Mouse (Mus musculus) brain, embryonic 14.5 days (tissue): ENCODE measurements at regions not wholly inside any gene's neighbourhood (a gene's known extent, or its start where the extent isn't known, plus 50 kb on each side); places are given as distances from the start of the nearest gene placed in this dataset.
A peak's percentile ranks its signal among the peaks of the same experiment; 100 is the strongest.

Source experiments
- DNase-seq: peaks from one replicate; pipeline ENCODE4 v3.0.0-alpha.2; 2011; ENCODE audit warnings: low read depth
- CTCF ChIP-seq: fragments of 200-500 bp; IDR thresholded peaks from 2 replicates; pipeline ENCODE4 v1.5.1; 2012; ENCODE audit warnings: inconsistent platforms, mild to moderate bottlenecking, moderate library complexity, borderline replicate concordance; ENCODE audit not compliant: insufficient read depth, insufficient read length; ENCODE audit errors: extremely low read depth
- POLR2A ChIP-seq: fragments of 200-500 bp; IDR thresholded peaks from 2 replicates; pipeline ENCODE4 v1.6.1; 2012; ENCODE audit warnings: mild to moderate bottlenecking, inconsistent platforms, borderline replicate concordance; ENCODE audit not compliant: poor library complexity, insufficient read depth, insufficient read length, severe bottlenecking; ENCODE audit errors: extremely low read depth

- no peak for DNase-seq
- TF ChIP-seq POLR2A = no peak
- no peak for TF ChIP-seq CTCF
These were observed 1408.3 kb downstream of the Gsdmc2 start for GRCm38 (mm10) chr15:62436631-62437030.

DNA sequence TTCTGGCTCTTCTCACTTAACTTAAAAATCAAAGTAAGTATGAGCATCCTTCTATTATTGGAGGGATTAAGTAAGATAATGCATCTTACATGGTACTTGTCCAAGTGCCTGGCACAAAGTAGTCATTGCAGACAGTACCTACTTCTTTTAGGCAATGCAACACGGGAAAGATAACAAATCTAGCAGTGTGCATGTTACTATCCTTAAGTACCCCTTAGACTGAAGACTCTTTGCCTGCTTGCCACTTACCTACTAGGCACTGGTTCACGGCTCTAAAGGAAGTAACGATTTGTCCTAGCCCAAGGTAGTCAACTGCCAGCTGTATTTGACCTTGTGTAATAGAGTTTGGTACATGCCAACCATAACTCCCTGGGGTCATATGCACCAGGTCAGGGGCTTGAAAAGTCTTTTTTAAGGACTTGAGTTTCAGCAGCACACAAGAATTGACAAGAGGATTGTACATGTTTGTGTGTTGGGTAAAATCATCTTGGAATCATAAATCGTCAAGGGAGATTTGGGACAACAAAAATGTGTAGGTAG, 1409.8 kb downstream of the Gsdmc2 start:
- TF ChIP-seq POLR2A (no peak), CTCF (no peak)
- no peak for DNase-seq

DNA sequence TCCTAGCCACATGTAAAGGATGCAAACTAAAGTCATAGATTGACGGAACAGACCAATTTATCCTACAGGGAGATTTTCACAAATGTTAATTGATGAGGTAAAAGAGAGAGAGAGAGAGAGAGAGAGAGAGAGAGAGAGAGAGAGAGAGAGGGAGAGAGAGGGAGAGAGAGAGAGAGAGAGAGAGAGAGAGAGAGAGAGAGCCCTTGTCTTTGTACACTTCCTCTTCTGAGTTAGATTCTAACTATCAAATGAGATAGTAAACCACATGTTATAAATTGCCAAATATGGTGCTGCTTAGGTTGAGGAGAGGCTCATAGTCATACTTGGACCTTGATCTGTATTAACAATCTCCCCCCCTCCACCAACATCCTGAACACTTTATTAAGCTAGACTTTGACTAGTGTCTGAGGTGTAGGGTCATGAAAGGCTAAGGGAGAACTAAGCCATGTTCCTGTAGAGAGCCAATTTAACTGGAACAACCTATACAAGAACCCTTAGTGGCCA, 1412.2 kb downstream of the Gsdmc2 start:
- TF ChIP-seq CTCF (no peak), POLR2A (no peak)
- DNase-seq = no peak

DNA sequence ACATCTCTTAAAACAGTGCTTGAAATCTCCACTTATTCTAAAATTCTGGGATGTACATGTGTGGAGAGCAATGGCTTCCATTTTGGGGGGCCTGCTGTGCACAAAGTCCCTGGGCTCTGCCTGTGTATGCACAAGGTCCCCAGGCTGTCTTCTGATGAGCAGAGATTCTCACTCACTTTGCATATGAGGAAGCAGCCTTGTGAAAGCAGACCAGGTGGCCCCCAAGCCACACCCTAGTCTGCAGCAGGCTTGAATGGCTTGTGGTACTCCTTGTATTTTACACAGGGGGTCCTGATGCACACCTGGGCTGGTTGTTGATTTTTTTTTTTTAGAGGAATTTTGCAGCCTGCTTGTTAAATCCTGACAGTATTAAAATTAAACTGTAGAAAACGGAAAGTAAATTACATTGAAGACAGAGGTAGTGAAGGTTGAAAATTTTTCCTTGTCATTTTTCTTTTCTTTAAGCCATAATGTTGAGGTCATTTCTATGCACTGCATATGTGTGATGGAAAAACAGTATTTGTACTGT, 1413.8 kb downstream of the Gsdmc2 start:
- TF ChIP-seq CTCF (no peak), POLR2A (no peak)
- no peak for DNase-seq

DNA sequence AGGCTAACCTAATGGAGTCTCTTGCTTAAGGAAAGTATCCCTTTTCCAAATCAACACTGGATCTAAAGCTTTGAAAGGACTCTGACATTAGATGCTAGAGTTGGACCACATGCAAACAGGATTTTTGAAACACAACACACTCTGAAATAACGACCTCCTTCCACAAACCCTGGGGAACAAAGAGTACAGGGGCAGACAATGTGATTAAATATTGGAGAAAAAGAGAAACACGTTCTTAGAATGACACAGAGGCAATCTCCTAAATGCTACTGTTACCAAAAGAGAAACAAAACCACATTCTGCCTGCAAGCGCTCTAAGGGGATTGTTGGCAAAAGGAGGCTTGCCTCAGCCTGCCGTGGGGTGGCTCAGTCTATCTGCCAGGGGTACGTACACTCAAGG, 1422.0 kb downstream of the Gsdmc2 start:
- TF ChIP-seq CTCF (no peak), POLR2A (no peak)
- DNase-seq = no peak

- DNase-seq = peak; percentile 94
- no peak for TF ChIP-seq CTCF
- no peak for TF ChIP-seq POLR2A
These were observed 1423.7 kb downstream of the Gsdmc2 start for GRCm38 (mm10) chr15:62421073-62421851.

DNA sequence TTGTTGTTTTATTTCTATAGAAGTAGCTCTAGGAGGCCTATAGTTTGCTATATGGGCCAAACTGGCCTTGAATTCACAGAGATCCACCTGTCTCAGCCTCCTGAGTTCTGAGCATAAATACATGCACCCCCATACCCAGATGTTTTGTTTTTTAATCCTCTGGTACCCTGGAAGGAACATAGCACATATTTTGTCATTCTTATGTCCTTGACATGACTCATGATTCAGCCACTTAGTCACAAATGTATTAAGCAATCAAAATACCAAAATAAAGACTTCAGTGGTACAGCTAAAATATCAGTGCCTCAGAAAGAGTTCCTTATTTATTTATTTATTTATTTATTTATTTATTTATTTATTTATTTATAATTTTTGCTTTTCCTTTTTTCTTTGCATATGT, 1428.3 kb downstream of the Gsdmc2 start:
- TF ChIP-seq CTCF (no peak), POLR2A (no peak)
- no peak for DNase-seq

- no peak for DNase-seq
- no peak for TF ChIP-seq POLR2A
- no peak for TF ChIP-seq CTCF
These were observed 1431.3 kb downstream of the Gsdmc2 start for GRCm38 (mm10) chr15:62413694-62414093.

- no peak for DNase-seq
- TF ChIP-seq CTCF (no peak), POLR2A (no peak)
These were observed 1442.8 kb downstream of the Gsdmc2 start for GRCm38 (mm10) chr15:62402142-62402541.

DNA sequence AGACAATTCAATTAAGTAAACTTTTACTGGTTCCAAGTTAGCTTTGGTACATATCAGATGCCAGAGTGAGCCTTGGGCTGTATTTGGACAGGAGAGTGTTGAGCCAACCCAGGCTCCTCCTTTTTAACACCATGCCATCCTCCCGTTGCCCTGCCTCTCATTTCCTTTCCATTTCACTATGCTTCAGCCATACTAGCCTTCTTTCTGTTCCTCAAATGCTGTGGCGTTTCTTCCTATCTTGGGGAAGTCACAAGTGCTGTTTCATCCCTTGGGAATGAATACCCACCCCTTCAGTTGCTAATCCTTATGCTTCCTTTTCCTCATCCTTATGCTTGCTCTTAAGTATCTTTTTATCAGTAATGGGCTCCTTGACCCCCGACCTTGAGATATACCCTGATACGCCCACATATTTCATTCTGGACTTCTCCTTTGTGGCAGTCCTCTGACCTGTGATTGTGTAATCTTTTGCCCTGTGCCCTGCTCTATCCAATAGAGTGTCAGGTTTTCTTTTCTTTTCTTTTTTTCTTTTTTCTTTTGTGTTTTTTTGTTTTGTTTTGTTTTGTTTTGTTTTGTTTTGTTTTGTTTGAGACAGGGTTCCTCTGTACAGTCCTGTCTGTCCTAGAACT, 1443.9 kb downstream of the Gsdmc2 start:
- TF ChIP-seq POLR2A (no peak), CTCF (no peak)
- DNase-seq = no peak

DNA sequence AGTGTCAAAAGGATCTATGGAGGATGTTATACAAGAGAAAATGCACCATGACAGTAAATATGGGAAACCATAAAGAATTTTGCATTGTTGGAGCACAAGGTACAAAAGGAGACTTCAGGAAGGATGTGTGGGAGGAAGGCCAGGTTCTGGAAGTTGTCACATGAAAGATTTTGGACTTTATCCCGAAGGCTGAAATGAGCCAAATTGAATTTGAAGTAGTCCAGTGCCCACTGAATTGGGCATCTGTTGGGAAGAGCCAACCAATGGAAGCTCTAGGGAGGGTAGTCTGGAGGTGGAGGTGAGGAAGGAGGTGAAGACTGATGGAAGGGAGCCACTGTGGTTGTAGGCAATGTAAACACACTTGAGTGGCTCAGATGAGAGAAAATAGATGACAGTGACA, 1445.6 kb downstream of the Gsdmc2 start:
- TF ChIP-seq CTCF (no peak), POLR2A (no peak)
- no peak for DNase-seq

- DNase-seq = no peak
- no peak for TF ChIP-seq POLR2A
- no peak for TF ChIP-seq CTCF
These were observed 1448.0 kb downstream of the Gsdmc2 start for GRCm38 (mm10) chr15:62397009-62397408.

DNA sequence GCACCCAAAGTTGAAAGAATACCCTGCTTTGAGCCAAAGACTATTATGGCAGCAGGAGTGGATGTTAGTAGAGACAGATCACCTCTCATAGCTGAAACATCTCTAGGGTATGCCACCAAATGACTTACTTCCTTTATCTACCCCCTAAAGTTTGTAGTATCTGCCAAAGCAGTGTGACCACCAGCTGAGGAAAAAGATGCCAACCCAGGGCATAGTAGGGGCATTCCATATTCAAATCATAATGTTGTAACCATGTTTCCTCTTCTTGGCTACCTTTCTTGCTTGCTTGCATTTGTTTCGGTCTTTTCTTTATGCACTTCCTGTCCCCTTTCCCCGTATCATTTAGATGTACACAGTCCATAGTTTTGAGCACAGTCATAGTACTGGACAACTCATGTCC, 1449.6 kb downstream of the Gsdmc2 start:
- no peak for DNase-seq
- TF ChIP-seq POLR2A = no peak
- TF ChIP-seq CTCF = no peak
